Mouse (Mus musculus) kidney, postnatal 14 days (tissue): ENCODE results near the gene Urm1.
"Not testable (repeated sequence)": the region's sequence is repeated elsewhere in the genome, so short reads cannot be mapped to it uniquely, and the experiment has no call there.

Experiments
- DNase-seq: peaks from one replicate; pipeline ENCODE4 v3.0.0; 2022; ENCODE audit warnings: mixed read lengths

The Urm1 gene

DNA sequence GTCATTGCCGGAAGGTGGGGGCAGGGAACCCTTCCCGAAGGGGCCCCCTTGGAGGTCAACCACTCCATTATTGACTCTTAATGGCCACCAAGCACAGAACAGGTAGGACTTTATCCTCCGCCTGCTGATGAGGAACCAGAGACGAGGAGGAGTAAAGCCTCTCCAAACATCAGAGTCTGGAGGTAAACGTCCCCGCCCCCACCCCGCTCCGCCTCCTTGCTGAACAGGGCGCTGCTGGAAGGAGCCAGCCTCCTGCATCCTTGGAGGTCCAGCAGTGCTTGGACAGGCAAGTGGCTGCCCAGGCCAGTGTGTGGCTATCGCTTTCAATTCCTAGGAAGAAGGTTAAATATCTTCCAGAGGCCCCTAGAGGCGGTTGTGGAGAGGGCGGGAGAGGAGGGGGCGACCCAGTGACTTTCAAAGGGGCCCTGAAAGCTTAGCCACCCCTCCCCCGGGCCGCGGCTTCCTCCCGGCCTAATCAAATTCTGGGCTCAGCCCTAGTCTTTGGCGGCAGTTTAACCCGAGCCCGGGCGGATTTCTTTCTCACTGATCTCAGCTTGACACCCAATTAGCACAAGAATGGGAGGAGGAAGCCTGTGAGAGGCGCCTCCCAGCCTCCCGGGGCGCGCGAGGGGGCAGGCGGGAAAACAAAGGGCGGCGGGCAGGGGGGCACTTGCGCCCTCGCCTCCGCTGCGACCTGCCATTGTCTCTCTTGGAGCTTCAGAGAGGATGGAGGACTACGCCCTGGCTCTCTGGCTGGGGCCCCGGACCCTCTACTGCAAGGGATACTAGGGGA lies at the start of gene Urm1:
TSS of gene Urm1 (plus strand) at position 51 of the 793 bp plus-strand sequence.
- DNase-seq = peak; percentile 80

- DNase-seq = no peak
These were observed 49.7 kb upstream of the Urm1 start for GRCm38 (mm10) chr2:29770162-29770561.

GRCm38 (mm10) chr2:29771611-29772461 lies 48.0 kb upstream of the Urm1 start:
- no peak for DNase-seq

DNA sequence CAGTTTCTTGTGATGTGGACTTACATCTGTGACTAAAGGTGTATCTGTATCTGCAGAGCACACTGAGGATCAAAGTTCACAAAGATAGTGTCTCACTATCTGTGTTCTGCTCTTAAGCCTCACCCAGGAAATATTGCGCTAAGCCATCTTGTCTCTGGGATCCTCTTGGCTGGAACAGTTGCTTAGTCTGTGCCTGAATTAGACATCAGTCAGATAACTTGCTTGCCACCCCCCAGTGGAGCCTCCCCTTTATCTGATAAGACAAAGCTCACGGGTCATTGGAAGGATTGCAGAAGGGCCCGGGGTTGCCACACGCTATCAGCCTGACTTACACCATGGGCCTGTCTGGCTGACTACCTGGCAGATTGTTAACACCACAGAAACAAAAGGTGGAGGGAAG lies 46.6 kb upstream of the Urm1 start:
- DNase-seq = no peak

DNA sequence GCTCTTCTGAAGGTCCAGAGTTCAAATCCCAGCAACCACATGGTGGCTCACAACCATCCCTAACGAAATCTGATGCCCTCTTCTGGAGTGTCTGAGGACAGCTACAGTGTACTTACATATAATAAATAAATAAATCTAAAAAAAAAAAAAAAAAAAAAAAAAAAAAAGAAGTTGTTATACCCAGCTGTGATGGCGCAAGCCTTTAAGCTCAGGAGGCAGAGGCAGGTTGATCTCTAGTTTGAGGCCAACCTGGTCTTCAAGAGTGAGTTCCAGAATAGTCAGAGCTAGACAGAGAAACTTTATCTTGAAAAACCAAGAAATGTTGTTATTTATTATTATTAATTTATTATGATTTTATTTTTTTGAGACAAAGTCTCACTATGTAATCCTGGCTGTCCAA lies 38.6 kb upstream of the Urm1 start:
- not testable (repeated sequence) for DNase-seq

DNA sequence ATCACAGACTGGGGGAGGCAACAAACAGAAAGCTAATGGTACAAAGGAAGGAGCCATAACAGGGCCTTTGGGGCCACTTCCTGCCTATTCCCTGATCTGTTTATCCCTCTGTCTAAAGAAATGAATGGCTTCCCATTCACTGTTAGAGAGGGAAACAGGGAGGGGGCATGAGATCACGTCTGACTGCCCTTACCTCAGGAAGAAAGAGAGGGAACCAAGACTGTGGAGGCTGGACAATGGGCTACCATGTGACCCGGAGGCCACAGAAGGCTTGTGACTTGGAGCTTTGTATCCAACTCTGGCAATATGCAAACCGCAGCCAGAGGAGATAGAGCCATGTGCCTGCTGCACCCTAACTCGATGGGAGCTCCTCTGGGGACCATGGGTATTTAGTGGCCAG lies 35.6 kb upstream of the Urm1 start:
- DNase-seq = no peak

GRCm38 (mm10) chr2:29787104-29787917 lies 32.6 kb upstream of the Urm1 start, which contains the start of gene Coq4:
Gene Coq4, plus strand, starts transcription at chr2:29787493.
- DNase-seq = peak; percentile 94

GRCm38 (mm10) chr2:29787937-29788681 lies 31.8 kb upstream of the Urm1 start, which contains the start of gene Trub2:
Gene Trub2, minus strand, starts transcription at chr2:29788502.
- DNase-seq = peak; percentile 91

DNA sequence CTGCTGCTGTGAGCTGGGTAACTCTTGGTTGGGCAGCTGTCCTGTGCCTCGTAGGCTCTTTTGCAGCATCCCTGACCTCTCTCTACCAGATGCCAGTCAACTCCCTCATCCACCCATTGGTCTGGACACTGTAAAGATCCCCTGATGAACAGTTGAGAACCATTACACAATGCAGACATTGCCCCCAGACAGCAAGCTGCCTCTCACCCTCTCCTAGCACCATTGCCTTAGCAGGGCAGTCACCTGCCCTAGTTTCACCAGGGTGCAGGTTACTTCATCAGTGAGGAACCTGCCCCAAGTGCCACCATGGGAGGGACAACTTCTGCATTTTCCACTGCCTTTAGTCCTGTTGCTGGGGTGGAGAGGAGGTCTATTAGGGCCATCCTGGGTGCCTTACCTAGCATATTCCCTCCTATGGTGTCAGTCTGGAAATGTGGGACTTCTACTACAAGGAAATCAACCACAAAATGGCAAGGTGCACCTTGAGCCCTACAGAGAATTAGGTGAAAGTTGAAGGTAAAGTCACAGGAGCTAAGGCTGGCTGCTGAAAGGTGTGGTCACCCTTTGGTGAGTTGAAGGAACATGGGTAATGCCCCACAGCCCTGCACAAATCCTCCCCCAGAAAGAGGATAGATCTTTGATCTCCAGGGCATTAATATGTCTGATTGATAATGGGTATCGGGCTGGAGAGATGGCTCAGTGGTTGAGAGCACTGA lies 26.9 kb upstream of the Urm1 start:
- DNase-seq = no peak

- DNase-seq = peak; percentile 98
These were observed 17.6 kb upstream of the Urm1 start, which contains the start of gene Slc27a4 for GRCm38 (mm10) chr2:29802075-29802826. Gene Slc27a4, plus strand, starts transcription at chr2:29802634.

- DNase-seq = no peak
These were observed 17.1 kb upstream of the Urm1 start for GRCm38 (mm10) chr2:29802827-29803201.

DNA sequence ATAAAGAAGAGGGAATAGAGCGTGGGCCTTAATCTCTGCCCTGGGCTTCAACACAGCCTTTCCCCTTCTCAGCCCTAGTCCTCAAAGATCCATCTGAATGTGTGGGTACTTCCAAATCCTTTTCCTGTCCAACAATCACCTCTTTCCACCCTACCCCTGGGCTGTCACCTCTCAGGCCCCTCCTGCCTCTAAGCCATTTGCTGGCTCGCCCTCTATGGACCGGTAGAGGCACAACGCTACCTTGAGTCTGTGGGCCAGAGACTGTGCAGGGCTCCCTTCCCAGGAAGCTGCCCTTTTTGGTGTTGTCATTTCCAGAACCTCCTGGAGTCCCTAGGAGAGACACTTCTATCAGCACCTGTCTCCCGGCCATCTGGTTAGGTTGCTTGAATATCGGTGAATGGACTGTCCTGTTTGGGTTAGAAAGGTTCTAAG lies 16.5 kb upstream of the Urm1 start:
- peak; percentile 49 for DNase-seq

DNA sequence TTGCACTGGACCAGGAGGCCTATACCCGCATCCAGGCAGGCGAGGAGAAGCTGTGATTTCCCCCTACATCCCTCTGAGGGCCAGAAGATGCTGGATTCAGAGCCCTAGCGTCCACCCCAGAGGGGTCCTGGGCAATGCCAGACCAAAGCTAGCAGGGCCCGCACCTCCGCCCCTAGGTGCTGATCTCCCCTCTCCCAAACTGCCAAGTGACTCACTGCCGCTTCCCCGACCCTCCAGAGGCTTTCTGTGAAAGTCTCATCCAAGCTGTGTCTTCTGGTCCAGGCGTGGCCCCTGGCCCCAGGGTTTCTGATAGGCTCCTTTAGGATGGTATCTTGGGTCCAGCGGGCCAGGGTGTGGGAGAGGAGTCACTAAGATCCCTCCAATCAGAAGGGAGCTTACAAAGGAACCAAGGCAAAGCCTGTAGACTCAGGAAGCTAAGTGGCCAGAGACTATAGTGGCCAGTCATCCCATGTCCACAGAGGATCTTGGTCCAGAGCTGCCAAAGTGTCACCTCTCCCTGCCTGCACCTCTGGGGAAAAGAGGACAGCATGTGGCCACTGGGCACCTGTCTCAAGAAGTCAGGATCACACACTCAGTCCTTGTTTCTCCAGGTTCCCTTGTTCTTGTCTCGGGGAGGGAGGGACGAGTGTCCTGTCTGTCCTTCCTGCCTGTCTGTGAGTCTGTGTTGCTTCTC lies 4.0 kb upstream of the Urm1 start:
- no peak for DNase-seq

DNA sequence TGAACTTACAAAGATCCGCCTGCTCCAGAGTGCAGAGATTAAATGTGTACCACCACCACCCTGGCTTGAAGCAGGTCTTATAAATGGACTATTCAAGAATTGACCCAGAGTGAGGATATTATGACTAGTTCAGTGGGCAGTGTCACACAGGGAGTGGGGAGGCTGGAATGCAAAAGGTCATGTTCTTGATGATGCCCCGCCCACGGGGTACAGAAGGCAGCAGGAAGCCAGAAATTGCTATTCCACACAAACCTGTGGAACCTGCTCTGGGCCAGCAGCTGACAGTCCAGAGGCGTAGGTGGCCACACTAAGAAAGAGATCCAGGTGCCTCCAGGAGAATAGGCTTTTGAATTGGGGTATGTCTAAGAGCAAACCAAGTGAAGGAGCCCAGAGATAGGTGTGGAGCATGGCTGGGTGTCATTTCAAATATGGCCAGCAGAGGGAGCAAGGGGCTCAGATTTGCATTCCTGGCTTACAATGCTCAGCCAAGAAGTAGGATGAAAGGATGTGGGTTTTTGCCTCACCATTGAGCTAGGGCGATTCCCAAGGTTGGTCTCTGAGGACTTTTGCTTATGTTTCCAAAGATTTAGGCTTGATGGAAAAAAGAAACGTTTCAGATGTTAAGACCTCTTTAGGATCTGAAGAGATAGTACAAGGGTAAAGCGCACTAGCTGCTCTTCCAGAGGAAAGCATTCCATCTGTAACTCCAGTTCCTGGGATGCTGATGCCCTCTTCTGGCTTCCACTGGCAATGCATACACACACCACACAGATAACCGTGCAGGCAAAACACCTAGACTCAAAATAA lies 2.2 kb upstream of the Urm1 start:
- DNase-seq = peak; percentile 90

- DNase-seq = no peak
These were observed 512 bp upstream of the Urm1 start for GRCm38 (mm10) chr2:29819363-29819762.

DNA sequence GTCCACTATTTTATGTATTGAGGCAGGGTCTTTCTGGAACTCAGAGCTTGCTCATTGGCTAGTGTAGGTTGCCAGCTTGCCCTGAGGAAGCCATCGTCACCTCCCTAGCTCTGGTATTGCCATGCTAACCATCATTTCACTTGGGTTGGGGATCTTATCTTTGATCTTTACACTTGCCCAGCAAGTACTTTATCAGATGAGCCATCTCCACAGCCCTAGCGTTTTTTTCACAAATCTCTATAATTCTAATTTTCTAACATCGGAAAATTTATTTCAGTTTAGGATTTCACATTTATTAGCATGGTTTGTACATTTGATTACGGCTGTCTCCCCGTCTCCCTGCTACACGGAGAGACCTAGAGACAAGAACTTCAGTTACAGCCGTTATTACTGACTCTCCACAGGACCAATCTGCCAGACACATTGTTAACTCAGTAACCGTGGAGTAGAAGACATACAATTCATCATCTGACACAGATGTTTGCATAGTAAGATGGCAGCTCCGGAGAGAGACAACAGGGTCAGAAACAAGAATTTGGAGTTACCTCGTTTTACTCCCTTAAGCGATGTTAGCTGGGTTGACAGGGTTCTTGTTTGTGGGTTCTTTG lies 6.5 kb downstream of the Urm1 start:
- DNase-seq = no peak

DNA sequence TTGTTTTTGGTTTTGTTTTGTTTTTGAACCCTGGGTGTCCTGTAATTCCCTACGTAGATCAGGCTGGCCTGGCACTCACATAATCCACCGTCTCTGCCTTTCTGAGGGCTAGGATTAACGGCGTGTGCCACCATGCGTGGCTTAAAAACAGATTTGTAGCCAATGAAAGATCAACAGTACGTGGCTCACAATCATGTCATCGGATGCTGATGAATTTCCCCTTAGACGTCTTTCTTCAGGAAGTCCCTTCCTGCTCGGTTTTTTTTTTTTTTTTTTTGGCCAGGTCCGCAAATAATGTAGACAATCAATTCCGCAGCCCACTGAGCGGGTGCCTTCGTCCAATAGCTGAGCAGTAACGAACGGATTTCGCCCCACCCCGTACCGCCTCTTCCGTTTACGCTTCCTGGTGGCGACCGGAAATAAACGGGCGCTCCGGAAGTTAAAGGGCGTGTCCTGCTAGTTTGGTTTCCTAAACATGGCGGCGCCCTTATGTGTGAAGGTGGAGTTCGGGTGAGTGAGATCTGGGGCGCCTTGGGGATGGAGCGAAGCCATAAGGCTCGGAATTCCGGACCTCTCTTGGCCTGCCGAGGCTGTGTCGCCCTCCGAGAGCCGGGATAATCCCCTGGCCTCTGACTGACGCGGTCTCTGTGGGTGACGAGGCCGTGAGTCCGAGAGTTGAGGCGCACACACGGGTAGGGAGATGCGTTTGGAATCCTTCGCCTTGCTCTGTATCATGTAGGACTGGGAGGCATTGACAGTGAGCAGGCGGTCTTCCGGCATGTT lies 7.2 kb downstream of the Urm1 start:
- peak; percentile 97 for DNase-seq

- DNase-seq = no peak
These were observed 7.8 kb downstream of the Urm1 start for GRCm38 (mm10) chr2:29827709-29828024.
